Mouse (Mus musculus): Measurements from ENCODE around the gene Myocd.
A peak's percentile ranks its signal among the peaks of the same experiment; 100 is the strongest.

Gene Myocd

GRCm38 (mm10) chr11:65213806-65214205, 56.0 kb downstream of the Myocd start:
- DNase-seq (ENCODE audit: low spot score) = no peak

DNA sequence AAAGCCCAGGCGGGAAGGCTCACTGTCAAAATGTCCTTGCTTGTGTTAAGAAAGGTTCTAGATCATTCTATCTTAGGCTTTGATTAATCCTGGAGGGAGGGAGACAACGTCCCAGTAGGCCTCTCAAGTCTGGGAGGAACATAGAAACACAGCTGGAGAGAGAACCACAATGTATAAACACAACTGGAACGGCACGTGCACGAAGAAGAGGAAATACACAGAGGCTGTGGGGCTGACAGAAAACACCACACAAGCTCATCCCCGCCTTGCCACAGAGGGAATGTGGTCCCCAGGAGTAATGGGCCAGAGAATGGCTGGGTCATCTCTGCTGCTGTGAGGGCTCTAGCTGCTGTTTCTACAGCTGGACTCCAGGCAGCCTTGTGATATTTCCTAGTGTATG, 58.1 kb downstream of the Myocd start:
- DNase-seq (ENCODE audit: low spot score) = no peak

DNA sequence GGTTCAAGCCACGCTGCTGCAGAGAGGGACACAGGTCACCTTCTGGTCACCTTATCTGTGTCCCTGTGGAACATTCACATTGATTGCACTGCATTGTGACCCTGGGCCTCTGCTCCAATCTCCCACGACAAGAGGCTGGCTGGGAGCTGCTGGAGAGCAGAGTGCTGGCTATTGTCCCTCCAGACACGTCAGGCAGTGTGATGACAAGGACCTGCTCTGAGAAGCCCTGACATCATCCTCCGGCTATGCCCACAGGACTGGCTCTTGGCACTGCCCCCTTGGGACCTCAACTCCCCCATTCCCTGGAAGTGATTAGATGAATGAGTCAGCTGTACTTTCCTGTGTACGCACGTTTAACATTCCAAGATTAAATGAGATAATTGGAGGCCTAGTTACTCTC, 60.3 kb downstream of the Myocd start:
- DNase-seq (ENCODE audit: low spot score) = peak; percentile 61

- no peak for DNase-seq (ENCODE audit: low spot score)
Observed at GRCm38 (mm10) chr11:65205306-65205705, 64.5 kb downstream of the Myocd start.

GRCm38 (mm10) chr11:65204651-65205050, 65.1 kb downstream of the Myocd start:
- DNase-seq (ENCODE audit: low spot score) = no peak

GRCm38 (mm10) chr11:65203020-65203419, 66.8 kb downstream of the Myocd start:
- no peak for DNase-seq (ENCODE audit: low spot score)

DNA sequence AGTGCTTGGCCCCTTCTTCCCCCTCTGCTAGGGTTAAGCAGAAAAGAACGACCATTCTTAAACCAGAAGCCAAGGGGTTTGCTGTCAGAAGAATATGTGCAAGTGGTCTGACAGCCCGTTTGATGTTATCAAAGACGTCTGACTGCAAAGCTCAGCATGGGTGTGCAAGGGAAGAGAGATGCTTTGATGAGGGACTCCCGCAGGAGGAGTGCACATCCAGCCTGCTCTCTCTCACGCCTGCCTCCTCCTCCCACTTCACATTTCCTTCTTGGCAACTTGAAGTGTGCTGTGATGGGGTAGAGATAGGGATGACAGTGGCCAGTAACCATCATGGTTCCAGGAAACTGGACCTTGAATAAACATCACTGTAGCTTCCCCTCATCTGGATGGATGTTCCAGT, 67.6 kb downstream of the Myocd start:
- no peak for DNase-seq (ENCODE audit: low spot score)

DNA sequence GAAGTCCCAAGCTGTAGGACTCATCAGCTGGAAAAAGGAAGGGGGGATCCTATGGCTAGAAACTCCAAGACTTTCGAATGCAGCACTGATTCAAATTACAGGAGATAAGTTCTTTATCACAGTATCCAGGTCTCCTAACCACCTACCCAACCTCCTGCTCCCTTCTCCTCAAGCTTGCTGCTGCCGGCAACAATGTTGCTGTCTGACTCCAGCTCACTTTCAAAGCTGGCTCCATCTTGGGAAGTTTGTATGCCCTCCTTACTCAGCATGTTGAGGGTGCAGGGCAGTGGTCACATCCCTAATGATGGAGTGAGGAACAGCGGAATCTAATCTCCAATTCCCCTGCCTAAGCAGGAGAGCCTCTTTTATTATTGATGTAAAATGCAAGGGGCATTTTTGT, 71.8 kb downstream of the Myocd start:
- peak; percentile 62 for DNase-seq (ENCODE audit: low spot score)

DNA sequence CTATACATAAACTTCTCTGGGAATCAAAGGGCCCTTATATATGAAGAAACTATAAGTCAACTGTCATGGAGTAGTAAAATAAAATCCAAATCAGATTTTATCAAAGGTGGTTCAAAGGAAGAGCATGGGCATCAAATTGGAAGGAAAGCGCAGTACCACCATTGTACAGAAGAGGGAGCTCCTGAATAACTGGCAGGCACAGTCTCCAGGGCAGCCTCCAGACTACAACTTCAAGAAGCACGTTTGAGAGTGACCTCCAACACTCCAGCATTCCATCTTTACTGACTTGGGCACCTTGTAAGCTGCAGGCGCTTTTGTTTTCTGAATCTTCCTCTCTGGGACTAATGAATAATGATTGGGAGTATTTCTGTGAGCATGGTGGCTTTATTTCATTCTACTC, 72.5 kb downstream of the Myocd start:
- peak; percentile 29 for DNase-seq (ENCODE audit: low spot score)

GRCm38 (mm10) chr11:65186974-65187373, 82.8 kb downstream of the Myocd start:
- no peak for DNase-seq (ENCODE audit: low spot score)

DNA sequence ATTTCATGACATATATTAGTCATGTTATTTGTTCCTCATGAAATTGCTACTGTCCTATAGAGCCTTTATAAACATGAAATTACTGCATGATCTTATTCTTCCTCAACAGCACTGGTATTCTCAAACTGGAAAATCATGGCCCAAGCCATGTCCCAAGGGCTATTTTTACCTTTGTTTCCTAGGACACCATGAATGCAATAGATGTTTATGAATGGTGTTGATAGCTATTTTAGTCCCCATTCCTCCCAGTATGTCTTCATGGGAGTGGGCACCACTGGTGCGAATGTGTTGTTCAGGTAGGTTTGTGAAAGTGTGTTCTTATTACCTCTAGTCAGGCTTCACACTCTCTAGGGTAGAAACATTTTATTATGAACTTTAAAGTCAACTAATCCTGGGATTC, 84.7 kb downstream of the Myocd start:
- DNase-seq (ENCODE audit: low spot score) = no peak

DNA sequence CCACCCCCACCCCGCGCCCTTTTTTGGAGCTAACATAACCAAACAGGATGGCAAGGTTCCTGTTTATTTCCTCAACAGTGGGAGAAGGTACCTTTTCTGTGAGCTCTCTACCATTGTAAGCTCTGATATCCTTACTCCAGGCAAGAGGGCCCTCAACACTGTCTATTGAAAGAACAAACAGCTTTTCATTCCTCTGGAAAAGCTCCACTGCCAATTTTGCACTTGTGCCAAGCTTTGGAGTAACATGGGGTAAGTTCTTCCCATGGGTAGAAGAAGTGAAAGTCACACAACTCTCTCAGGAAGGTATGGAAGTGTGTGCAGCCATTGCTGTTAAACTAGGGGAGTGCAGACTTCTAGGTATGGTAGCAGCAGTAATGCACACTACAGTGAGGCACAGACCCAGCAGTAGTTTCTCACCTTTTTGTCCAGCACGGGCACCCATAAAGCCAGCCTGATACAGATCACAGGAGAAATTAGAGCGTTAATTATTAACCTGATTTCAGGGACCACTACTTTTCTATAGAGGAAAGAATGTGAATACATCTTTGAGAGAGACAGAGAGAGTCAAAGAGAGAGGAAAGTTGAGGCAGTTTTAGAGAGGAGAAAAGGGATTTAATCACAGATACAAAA, 99.6 kb downstream of the Myocd start:
- no peak for DNase-seq (ENCODE audit: low spot score)

DNA sequence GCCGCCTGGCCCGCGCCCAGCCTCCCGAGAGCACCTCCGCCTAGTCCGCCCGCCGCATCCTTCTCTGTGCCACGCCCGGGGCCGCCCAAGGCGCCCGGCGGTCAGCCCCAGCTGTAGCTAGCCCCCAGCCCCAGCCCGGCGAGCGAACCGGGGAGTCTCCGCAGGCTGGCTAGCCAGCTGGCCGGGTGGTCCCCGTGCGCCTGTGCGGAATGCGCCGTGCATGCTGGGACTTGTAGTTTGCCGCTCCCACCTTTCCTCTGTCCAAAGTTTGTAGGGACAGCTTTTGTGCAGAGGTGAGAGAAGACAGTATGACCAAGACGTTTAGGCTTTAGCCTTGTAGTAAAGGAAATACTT, 107.0 kb downstream of the Myocd start, which contains the start of gene Arhgap44:
Gene Arhgap44, minus strand, starts transcription at position 195 of the 354 bp plus-strand sequence.
- peak; percentile 82 for DNase-seq (ENCODE audit: low spot score)

GRCm38 (mm10) chr11:65161881-65162766, 107.7 kb downstream of the Myocd start:
- peak; percentile 28 for DNase-seq (ENCODE audit: low spot score)

DNA sequence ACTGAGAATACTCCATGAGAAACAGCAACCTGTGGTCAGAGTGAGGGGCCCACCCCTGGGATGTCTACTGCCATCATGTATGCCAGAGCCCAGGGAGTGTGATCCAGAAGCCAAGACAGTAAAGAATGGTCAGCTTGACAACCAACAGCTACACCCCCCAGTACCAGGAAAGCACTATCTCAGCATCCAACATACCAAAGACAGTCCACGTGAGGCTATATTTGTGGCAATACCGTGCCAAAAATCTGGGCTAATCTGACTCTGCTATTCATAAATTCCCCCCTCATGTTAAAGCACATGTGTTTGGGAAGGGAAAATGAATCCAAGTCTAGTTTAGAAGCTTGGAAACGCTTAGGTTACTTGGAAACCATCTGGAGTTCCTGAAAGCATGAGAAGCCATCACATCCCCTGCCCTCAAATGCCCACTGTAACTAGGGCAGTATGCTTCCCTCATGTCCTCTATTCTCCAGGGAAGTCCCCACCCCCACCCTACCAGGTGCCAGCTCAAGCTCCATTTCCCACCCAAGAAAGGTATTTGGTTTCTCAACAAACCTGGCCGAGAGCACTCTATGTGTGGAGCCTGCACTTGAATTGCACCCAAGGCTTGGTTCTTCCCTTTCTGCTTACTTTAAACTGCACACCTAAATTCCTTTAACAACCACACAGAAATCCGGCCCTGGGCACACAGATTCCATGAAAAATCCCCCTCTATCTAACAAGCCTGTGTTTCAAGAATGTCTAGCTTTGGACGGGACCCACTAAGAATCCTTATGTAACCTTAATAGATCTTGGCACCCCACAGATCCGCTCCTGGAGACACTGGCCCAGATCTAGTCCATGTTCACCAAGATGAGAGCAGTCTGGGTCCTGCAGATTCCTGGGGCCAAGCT, 108.6 kb downstream of the Myocd start:
- DNase-seq (ENCODE audit: low spot score) = no peak

GRCm38 (mm10) chr11:65159791-65160190, 110.0 kb downstream of the Myocd start, which contains the start of gene 1700086D15Rik:
1700086D15Rik (minus strand) TSS chr11:65159891.
- DNase-seq (ENCODE audit: low spot score) = no peak

DNA sequence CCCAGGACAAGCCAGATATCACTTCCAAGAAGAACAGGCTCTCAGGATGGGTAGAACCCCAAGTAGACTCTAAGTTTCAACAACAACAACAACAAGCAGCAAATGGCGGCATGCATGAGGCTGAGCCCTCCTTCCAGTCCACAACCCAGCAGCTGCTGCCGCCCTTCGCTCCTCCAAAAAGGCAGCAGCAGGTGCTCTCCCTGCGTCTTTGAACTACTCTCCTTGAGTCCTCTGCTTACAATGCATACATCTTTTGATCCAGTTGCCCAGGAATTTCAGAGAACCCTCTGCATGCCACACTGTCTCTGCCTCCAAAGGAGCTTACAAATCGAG, 111.2 kb downstream of the Myocd start:
- no peak for DNase-seq (ENCODE audit: low spot score)

- peak; percentile 50 for DNase-seq (ENCODE audit: low spot score)
Observed at GRCm38 (mm10) chr11:65157966-65158657, 111.7 kb downstream of the Myocd start.

GRCm38 (mm10) chr11:65153006-65153405, 116.8 kb downstream of the Myocd start:
- DNase-seq (ENCODE audit: low spot score) = no peak

DNA sequence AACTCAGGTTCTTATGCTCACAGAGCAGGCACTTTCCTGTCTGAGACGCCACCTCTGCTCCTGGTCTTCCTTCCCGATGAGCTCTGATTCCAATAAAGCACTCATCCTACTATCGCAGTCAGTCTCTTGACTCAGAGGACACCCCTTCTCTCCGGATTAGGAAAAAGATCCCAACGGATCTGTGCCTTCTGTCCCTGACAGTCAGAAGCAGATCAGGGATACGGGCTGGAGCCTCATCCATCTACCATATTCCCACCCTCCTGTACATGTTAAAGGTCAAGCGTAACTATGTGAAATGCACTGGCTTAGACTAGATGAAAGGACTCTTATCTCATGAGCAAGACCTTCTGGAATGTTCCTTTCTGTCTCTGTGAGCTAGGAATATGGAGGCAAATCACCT, 121.3 kb downstream of the Myocd start:
- DNase-seq (ENCODE audit: low spot score) = no peak

- DNase-seq (ENCODE audit: low spot score) = no peak
Observed at GRCm38 (mm10) chr11:65142838-65143417, 126.9 kb downstream of the Myocd start.

- DNase-seq (ENCODE audit: low spot score) = no peak
Observed at GRCm38 (mm10) chr11:65139030-65139429, 130.8 kb downstream of the Myocd start.

Data from testis, postnatal 14 days (tissue).